Mouse (Mus musculus) brain, embryonic 14.5 days (tissue): Measurements from ENCODE around the gene Dstyk.

Experiments used
- CTCF ChIP-seq: fragments of 200-500 bp; IDR thresholded peaks from 2 replicates; pipeline ENCODE4 v1.5.1; 2012; ENCODE audit warnings: inconsistent platforms, mild to moderate bottlenecking, moderate library complexity, borderline replicate concordance; ENCODE audit not compliant: insufficient read depth, insufficient read length; ENCODE audit errors: extremely low read depth
- POLR2A ChIP-seq: fragments of 200-500 bp; IDR thresholded peaks from 2 replicates; pipeline ENCODE4 v1.6.1; 2012; ENCODE audit warnings: mild to moderate bottlenecking, inconsistent platforms, borderline replicate concordance; ENCODE audit not compliant: poor library complexity, insufficient read depth, insufficient read length, severe bottlenecking; ENCODE audit errors: extremely low read depth

GRCm38 (mm10) chr1:132481619-132482018 is 64.3 kb downstream of the Dstyk start:
- no peak for TF ChIP-seq POLR2A
- no peak for TF ChIP-seq CTCF
